Mouse (Mus musculus) telencephalon, adult 2 months (tissue): ENCODE measurements around the gene Nepro.

Experiments
- DNase-seq: peaks from one replicate; pipeline ENCODE4 v3.0.0-alpha.2; 2011; ENCODE audit warnings: low read depth, low spot score

The Nepro gene

DNA sequence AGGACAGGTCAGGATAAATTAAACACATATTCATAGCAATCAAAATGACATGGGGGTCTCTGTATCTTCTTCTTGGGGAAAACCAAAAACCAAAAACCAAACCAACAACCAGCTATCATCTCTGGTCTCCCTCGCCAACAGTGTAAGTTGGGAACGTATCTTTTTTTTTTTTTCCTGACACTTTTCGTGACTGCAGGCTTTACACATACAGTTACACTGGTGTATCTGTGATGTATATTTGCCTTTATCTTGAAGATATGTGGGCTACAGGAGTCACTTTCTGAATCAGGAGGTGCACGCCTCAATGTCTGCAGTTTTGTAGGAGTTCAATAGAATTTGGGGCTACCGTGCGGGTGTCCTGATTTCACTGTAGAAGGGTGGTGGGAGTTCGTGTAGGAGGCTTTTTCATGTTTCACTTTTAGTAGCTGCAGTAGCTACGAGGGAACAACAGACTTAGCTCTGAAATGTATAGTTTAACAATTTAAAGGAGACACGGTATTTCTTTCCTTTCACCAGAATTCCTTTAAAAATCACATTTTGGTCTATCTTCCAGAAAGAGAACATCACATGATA lies 42.3 kb downstream of the Nepro start:
- peak; percentile 24 for DNase-seq

GRCm38 (mm10) chr16:44767506-44767905 lies 43.4 kb downstream of the Nepro start:
- DNase-seq, result no peak

DNA sequence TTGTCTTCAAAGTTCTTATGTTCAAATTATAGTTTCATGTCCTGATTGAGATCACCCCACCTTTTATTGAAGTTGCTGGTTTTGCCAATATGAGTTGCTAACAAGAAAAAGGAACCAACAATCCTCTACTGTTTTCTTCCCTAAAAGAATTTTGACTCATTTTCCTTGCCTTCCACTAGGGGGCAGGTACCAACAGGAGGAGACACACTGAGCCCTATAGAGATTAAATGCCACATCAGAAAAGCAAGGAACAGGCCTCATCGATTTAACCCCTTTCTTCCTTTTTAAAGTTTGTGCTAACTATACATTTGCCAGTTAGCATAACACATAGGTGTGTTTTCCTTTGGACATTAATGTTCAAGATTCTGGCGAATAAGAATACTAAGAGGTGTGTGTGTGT lies 43.9 kb downstream of the Nepro start:
- peak; percentile 34 for DNase-seq

DNA sequence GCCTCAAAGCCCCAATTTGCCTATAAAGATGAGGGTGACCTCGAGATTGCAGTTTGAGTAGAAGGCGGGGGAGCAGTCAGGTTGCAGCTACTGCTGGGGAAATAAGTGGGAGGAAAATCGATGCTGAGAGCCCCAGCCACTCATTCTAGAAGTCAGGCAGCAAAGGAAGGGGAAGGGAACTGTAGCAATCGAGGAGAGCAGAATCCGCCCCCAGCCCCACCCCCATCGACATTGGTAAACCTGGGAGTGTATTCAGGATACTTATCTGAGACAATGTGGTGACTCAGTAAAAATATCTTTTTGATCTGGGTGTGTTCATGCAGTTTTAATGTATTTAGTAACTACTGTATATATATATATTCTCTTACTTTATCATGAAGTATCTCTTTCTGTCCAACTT lies 48.5 kb downstream of the Nepro start:
- no peak for DNase-seq

DNA sequence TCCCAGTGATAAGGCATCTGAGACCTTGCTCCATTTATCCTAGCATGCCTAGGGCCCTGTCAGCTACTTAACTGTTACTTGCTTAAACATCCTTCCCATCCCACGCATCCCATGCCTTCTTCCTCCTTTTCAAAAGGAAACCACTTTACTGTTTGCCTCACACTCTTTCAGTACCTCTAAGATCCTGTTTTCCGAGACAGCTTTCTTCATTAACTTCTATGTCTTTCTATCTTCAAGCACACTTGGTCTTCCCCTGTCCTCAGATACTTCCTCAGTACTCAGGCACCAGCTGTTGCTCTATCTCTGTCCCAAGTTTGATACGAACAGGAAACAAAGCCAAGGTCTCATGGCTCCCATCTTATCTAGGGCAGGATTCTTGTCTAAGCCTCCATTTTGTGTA lies 49.6 kb downstream of the Nepro start:
- DNase-seq, result no peak

DNA sequence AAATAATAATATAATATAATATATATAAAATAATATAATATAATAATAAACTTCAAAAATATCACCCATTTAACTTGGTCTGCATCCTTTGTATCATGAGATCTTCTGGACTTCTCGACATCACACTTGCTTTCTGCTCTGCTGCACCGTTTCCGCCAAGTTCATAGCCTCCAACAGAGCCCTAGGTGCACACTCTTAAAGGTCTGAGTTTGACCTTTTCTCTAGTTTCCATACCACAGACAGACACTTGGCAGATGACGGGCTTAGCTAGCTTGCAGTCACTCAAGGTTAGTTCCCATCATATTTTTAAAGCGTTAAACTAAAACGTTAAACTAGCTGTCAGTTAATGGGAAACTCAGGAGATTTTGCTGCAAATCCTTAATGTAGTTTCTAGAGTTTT lies 50.1 kb downstream of the Nepro start:
- no peak for DNase-seq

GRCm38 (mm10) chr16:44778538-44779147 lies 54.5 kb downstream of the Nepro start:
- DNase-seq, result peak; percentile 28

DNA sequence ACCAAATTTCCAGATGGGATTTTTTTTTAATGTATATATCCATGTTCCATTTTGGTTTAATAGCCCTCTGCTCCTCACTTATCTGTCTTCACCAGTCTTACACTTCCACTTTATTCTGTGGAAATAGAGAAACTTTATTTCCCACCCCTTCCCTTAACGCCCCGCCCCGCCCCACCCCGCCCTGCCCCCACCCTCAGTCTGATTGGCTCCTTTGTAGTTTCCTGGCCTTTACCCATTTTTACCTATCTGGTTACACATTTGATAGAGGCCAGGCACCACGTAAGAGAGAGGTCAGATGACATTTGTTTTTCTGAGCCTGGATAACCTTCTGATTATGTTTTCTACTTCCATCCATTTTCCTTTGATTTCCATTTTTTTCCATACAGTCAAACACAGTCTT lies 55.4 kb downstream of the Nepro start:
- no peak for DNase-seq

- no peak for DNase-seq
Measured at GRCm38 (mm10) chr16:44780751-44781150, 56.6 kb downstream of the Nepro start.
